Comparison of ENCODE assay signal across 1 mouse cellular context in the genomic region with DNA sequence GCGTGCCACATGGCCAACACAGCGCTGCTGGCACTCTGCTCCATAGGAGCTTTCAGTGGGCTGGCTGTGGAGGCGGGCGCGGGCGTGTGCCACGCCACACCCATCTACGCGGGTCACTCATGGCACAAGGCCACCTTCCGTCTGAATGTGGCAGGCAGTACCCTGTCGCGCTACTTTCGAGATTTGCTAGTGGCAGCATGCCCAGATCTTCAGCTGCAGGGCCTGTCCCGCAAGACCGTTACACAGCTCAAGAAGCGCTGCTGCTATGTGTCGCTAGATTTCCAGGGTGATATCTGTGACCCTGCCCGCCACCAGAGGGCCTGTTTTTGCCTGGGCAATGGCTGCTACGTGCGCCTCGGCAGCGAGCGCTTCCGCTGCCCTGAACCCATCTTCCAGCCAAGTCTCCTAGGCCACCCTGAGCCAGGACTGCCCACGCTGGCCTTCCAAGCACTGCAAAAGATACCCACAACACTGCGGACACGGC.
TF ChIP-seq lines count a peak whose summit lies in the region.

No protein-coding gene starts in this region.

TF ChIP-seq in myocyte, 11 proteins besides CTCF, POLR2A, EP300 and RAD21 (continued from another document):
- TF ChIP-seq MYOG (IDR thresholded peaks at IDR 0.05; ENCODE audit: control insufficient read depth in 1 of 3, insufficient read depth in 1 of 3, insufficient read length in 2 of 3, low read depth in 2 of 3) = no peak
